Mouse (Mus musculus) MEL (cell line): ENCODE data around the gene Ggnbp2. TPM values are rescaled to one million over a fixed set of nuclear protein-coding genes. Genes with fewer than 3 reads are reported as not detected.

Source experiments
- DNase-seq: peaks from one replicate; pipeline ENCODE4 v3.0.0; 2011; ENCODE audit warnings: low read depth, low spot score
- H3K27ac ChIP-seq: 2 replicates; pipeline ENCODE4 v1.5.1; 2012; ENCODE audit warnings: low read depth, mild to moderate bottlenecking, control low read depth, low read length, moderate library complexity; ENCODE audit not compliant: control insufficient read depth
- H3K27me3 ChIP-seq, 2 experiments: fragments of 150-350 bp in 1 of 2; sonication (generic) in 1 of 2; 2 replicates each; pipeline ENCODE4 v1.6.1; 2012; ENCODE audit warnings: low read length in 2 of 2, mild to moderate bottlenecking in 2 of 2, improper control_type of control experiment in 1 of 2, moderate library complexity in 1 of 2; ENCODE audit not compliant: insufficient read depth in 2 of 2, control insufficient read depth in 1 of 2
- H3K36me3 ChIP-seq, 2 experiments: 2 replicates each; pipeline ENCODE4 v1.6.1; 2012 to 2014; ENCODE audit warnings: low read length in 2 of 2, improper control_type of control experiment in 1 of 2, inconsistent platforms in 1 of 2, mild to moderate bottlenecking in 1 of 2; ENCODE audit not compliant: insufficient read depth in 2 of 2, control insufficient read depth in 1 of 2
- H3K4me1 ChIP-seq, 2 experiments: fragments of 150-350 bp in 1 of 2; sonication (generic) in 1 of 2; 2 replicates each; pipeline ENCODE4 v1.6.1; 2012; ENCODE audit warnings: low read length in 2 of 2, improper control_type of control experiment in 1 of 2, mild to moderate bottlenecking in 1 of 2; ENCODE audit not compliant: insufficient read depth in 2 of 2, control insufficient read depth in 1 of 2
- H3K4me3 ChIP-seq, 2 experiments: fragments of 150-350 bp in 1 of 2; sonication (generic) in 1 of 2; 2 replicates each; pipeline ENCODE4 v1.5.1; 2012; ENCODE audit warnings: low read depth in 2 of 2, low read length in 2 of 2, mild to moderate bottlenecking in 2 of 2, moderate library complexity in 2 of 2, control low read depth in 1 of 2, improper control_type of control experiment in 1 of 2; ENCODE audit not compliant: control insufficient read depth in 1 of 2, insufficient read depth in 1 of 2
- H3K79me2 ChIP-seq: 2 replicates; pipeline ENCODE4 v1.6.1; 2012; ENCODE audit warnings: mild to moderate bottlenecking, low read length, moderate library complexity; ENCODE audit not compliant: control insufficient read depth, poor library complexity, insufficient read depth
- H3K9ac ChIP-seq: 2 replicates; pipeline ENCODE4 v1.6.1; 2012; ENCODE audit warnings: low read depth, mild to moderate bottlenecking, control low read depth, low read length, moderate library complexity; ENCODE audit not compliant: control insufficient read depth, poor library complexity, severe bottlenecking
- H3K9me3 ChIP-seq: fragments of 150-350 bp; sonication (generic); replicated peaks from 2 replicates; pipeline ENCODE4 v1.6.1; 2012; ENCODE audit warnings: mild to moderate bottlenecking, low read length, improper control_type of control experiment, moderate library complexity; ENCODE audit not compliant: insufficient read depth
- E2F4 ChIP-seq: IDR thresholded peaks from 2 replicates; pipeline ENCODE4 v1.6.1; 2011; ENCODE audit warnings: low read depth, low read length, improper control_type of control experiment, borderline replicate concordance
- GABPA ChIP-seq: IDR thresholded peaks from 2 replicates; pipeline ENCODE4 v1.6.1; 2012; ENCODE audit warnings: low read depth, mild to moderate bottlenecking, inconsistent platforms, low read length, improper control_type of control experiment, moderate library complexity
- HCFC1 ChIP-seq: IDR thresholded peaks from 2 replicates; pipeline ENCODE4 v1.6.1; 2012; ENCODE audit warnings: low read depth, mild to moderate bottlenecking, inconsistent platforms, low read length, improper control_type of control experiment, moderate library complexity
- KAT2A ChIP-seq: conservative IDR thresholded peaks from 2 replicates; pipeline ENCODE4 v1.6.1; 2012; ENCODE audit warnings: low read depth, low read length, improper control_type of control experiment, inconsistent platforms
- MYB ChIP-seq: IDR thresholded peaks from 2 replicates; pipeline ENCODE4 v1.6.1; 2011; ENCODE audit warnings: mild to moderate bottlenecking, low read depth, low read length, improper control_type of control experiment
- MYC ChIP-seq: IDR thresholded peaks from 2 replicates; pipeline ENCODE4 v1.6.1; 2011; ENCODE audit warnings: low read depth, mild to moderate bottlenecking, low read length, improper control_type of control experiment, moderate library complexity
- POLR2A ChIP-seq, 2 experiments: IDR thresholded peaks; 2 replicates each; pipeline ENCODE4 v1.6.1; 2011 to 2012; ENCODE audit warnings: low read length in 2 of 2, mild to moderate bottlenecking in 2 of 2, control low read depth in 1 of 2, improper control_type of control experiment in 1 of 2, low read depth in 1 of 2, moderate library complexity in 1 of 2; ENCODE audit not compliant: control insufficient read depth in 1 of 2, insufficient read depth in 1 of 2, poor library complexity in 1 of 2
- RAD21 ChIP-seq: IDR thresholded peaks from 2 replicates; pipeline ENCODE4 v1.6.1; 2011; ENCODE audit warnings: mild to moderate bottlenecking, low read depth, low read length, improper control_type of control experiment
- RCOR1 ChIP-seq: IDR thresholded peaks from 2 replicates; pipeline ENCODE4 v1.6.1; 2012; ENCODE audit warnings: low read depth, mild to moderate bottlenecking, inconsistent platforms, low read length, improper control_type of control experiment
- SIN3A ChIP-seq: IDR thresholded peaks from 2 replicates; pipeline ENCODE4 v1.6.1; 2012; ENCODE audit warnings: low read length, improper control_type of control experiment, inconsistent platforms
- SMC3 ChIP-seq: IDR thresholded peaks from 2 replicates; pipeline ENCODE4 v1.6.1; 2011; ENCODE audit warnings: low read depth, low read length, improper control_type of control experiment
- TAL1 ChIP-seq: IDR thresholded peaks from 2 replicates; pipeline ENCODE4 v1.6.1; 2012; ENCODE audit warnings: mild to moderate bottlenecking, inconsistent platforms, low read length, moderate library complexity, mixed read lengths
- TBP ChIP-seq: IDR thresholded peaks from 2 replicates; pipeline ENCODE4 v1.8.0; 2011; ENCODE audit warnings: low read depth, low read length, improper control_type of control experiment
- ZKSCAN1 ChIP-seq: IDR thresholded peaks from 2 replicates; pipeline ENCODE4 v1.6.1; 2012; ENCODE audit warnings: low read depth, mild to moderate bottlenecking, inconsistent platforms, low read length, improper control_type of control experiment, moderate library complexity
- ZMIZ1 ChIP-seq: IDR thresholded peaks from 2 replicates; pipeline ENCODE4 v1.6.1; 2012; ENCODE audit warnings: low read depth, mild to moderate bottlenecking, inconsistent platforms, low read length, improper control_type of control experiment, moderate library complexity
- ZNF384 ChIP-seq: IDR thresholded peaks from 2 replicates; pipeline ENCODE4 v1.6.1; 2012; ENCODE audit warnings: low read depth, mild to moderate bottlenecking, inconsistent platforms, low read length, improper control_type of control experiment
- polyA plus RNA-seq, 2 experiments: library from polyadenylated mRNA; stranded (reverse) in 1 of 2; unstranded in 1 of 2; fragments of >175 nt in 1 of 2; fragments of >200 nt in 1 of 2; gene quantifications; 2 replicates each; pipeline versions ENCODE4 v1.2.1 to v1.2.4; 2012; ENCODE audit warnings: low replicate concordance in 2 of 2, low read depth in 1 of 2; ENCODE audit not compliant: insufficient read length in 2 of 2, insufficient read depth in 1 of 2, missing spikeins in 1 of 2
- total RNA-seq: library from RNA; depleted of rRNA; stranded (reverse); fragments of 300-350 nt; gene quantifications from 2 replicates; pipeline ENCODE4 v1.2.3, GENCODE M21; 2012

Ggnbp2 gene
- total and polyA plus RNA-seq, 3 experiments = 55.4 to 89.6 (median 83.0) TPM

DNA sequence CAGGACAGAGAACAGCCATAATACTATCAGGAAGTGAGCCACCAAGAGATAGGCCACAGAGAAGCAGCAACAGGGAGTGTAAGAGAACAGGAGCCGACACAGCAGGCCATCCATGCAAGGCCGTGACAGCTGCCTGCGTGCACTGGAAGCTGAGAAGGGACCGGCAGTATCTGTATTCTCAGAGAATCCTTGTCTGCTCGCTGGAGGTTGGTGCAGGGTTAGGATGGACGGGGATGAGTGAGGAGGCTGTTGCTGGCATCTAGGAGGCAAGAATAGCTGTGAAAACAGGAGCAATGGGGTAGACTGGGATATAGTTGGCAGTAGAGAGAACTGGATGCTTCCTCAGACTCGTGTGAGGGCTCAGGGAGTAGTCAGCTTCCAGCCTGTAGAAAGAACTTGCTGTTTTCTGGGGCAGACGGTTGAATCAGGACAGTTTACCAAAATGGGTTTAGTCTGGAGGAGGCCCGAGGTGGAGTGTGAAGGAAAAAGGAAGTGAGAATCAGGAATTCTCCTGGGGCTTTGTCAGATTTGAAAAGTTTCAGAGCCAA, 34.1 kb upstream of the Ggnbp2 start:
- Histone ChIP-seq H3K9ac (no peak overlapping the region), H3K27me3 (no peaks in the 10 kb centered on the region), H3K36me3 (peaks cover 0 to 15% of the 10 kb centered on the region in 2 experiments; a peak in 2 of 4 replicates), H3K4me1 (no peaks in the 10 kb centered on the region)
- DNase-seq = no peak
- TF ChIP-seq POLR2A (IDR thresholded peaks at IDR 0.05; ENCODE audit: control insufficient read depth in 1 of 2, insufficient read depth in 1 of 2, low read depth in 1 of 2, low read length in 2 of 2, poor library complexity in 1 of 2) (no peak), ZKSCAN1 (no peak), TBP (no peak), RCOR1 (no peak)
- TF ChIP-seq, all 39 proteins: peak for 0
- no peaks in the 10 kb centered on the region for H3K79me2 ChIP-seq
- H3K27ac ChIP-seq = no peak overlapping the region
- no peaks in the 10 kb centered on the region for H3K9me3 ChIP-seq
- no peak overlapping the region for H3K4me3 ChIP-seq

DNA sequence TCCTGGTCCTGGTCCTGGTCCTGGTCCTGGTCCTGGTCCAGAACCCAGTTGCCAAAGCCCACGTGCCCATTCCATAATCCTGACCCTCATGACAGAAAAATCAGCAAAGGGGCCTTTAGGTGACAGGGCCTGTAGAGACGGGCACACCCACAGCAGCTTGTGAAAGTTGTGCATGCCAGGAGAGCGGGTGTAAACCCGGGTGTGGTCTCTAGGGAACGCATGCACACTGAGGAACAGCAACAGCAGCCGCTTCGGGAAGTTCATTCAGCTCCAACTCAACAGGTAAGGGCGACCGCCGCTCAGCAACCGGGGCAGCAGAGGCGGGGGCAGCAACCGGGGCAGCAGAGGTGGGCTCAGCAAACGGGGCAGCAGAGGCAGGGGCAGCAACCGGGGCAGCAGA, 22.5 kb upstream of the Ggnbp2 start:
- DNase-seq = no peak
- Histone ChIP-seq H3K9me3 (no peaks in the 10 kb centered on the region), H3K27me3 (no peaks in the 10 kb centered on the region), H3K9ac (no peak overlapping the region), H3K27ac (no peak overlapping the region), H3K79me2 (no peaks in the 10 kb centered on the region), H3K4me1 (no peaks in the 10 kb centered on the region), H3K4me3 (no peak overlapping the region), H3K36me3 (peaks cover 0 to 6% of the 10 kb centered on the region in 2 experiments; a peak in 1 of 4 replicates)
- TF ChIP-seq ZMIZ1 (no peak), TAL1 (no peak), POLR2A (IDR thresholded peaks at IDR 0.05; ENCODE audit: control insufficient read depth in 1 of 2, insufficient read depth in 1 of 2, low read depth in 1 of 2, low read length in 2 of 2, poor library complexity in 1 of 2) (no peak), SIN3A (no peak), SMC3 (no peak), E2F4 (no peak)

DNA sequence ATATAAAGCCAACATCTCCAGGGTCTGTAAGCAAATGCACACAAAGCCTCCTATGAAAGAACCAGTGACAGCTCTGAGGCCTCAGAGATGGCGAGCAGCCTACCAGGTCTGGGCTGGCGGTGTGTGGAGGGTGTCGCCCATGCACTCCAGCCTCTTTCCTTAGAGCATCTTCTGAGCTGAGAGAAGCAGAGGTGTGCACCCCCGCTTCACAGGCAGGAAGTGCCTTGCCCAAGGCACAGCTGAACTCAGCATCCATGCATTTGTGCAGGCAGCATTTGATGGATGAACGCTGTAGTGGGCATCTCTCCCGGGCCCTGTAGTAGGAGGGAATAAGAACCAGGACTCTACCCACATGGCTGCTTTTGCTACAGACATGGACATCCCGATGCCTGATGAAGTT, 21.1 kb upstream of the Ggnbp2 start:
- H3K4me3 ChIP-seq = no peak overlapping the region
- H3K36me3 ChIP-seq = peaks cover 0 to 6% of the 10 kb centered on the region in 2 experiments; a peak in 1 of 4 replicates
- H3K79me2 ChIP-seq = no peaks in the 10 kb centered on the region
- H3K27ac ChIP-seq = no peak overlapping the region
- no peaks in the 10 kb centered on the region for H3K4me1 ChIP-seq
- TF ChIP-seq GABPA (no peak), RAD21 (no peak), ZNF384 (no peak), MYC (no peak), HCFC1 (no peak), E2F4 (no peak), KAT2A (no peak), ZKSCAN1 (no peak), MYB (no peak)
- TF ChIP-seq, all 39 proteins: peak for 0
- H3K27me3 ChIP-seq = no peaks in the 10 kb centered on the region
- H3K9me3 ChIP-seq = no peaks in the 10 kb centered on the region
- H3K9ac ChIP-seq = no peak overlapping the region
- no peak for DNase-seq
